Comparison of ENCODE assay signal across 10 mouse cellular contexts in genomic region chr1:155060261-155060660, GRCm38 (mm10). TPM values are rescaled to one million over a fixed set of nuclear protein-coding genes. Genes with fewer than 3 reads are reported as not detected.
A peak's percentile ranks its signal among the peaks of the same experiment; 100 is the strongest.
DNase-seq lines count a peak whose midpoint lies in the region; ATAC-seq and TF ChIP-seq lines count a peak whose summit lies in the region.
"Had no signal": no experiment of that assay in that cellular context is flagged by ENCODE, and none has a peak within 500 bp of the region (broad histone marks: within the 10 kb centered on the region; RNA-seq: fewer than 3 reads in every experiment).

No protein-coding gene starts in this region.

- TF ChIP-seq CTCF in brain, embryonic 14.5 days (IDR thresholded peaks at IDR 0.05; ENCODE audit: borderline replicate concordance, extremely low read depth, insufficient read depth, insufficient read length): no peak

- peaks cover 17% of the 10 kb centered on the region for H3K4me1 ChIP-seq in forebrain, embryonic 12.5 days
- peaks cover 12% of the 10 kb centered on the region for H3K4me1 ChIP-seq in forebrain, embryonic 16.5 days (replicated peaks; ENCODE audit: control insufficient read depth, insufficient read depth, low read length)

- 76% methylated on average over 5 of the region's 5 CpGs for WGBS in forebrain, embryonic 12.5 days
- WGBS in forebrain, embryonic 16.5 days: 41% methylated on average over 5 of the region's 5 CpGs

- intact Hi-C loops in left cerebral cortex, postnatal 4 days (cut with DNase I): no loop called here

- H3K4me2 ChIP-seq in forebrain, embryonic 12.5 days: no peak overlapping the region
- H3K4me2 ChIP-seq in forebrain, embryonic 16.5 days (ENCODE audit: low read length): no peak overlapping the region

- H3K9ac ChIP-seq in forebrain, embryonic 12.5 days: no peak overlapping the region
- H3K9ac ChIP-seq in forebrain, embryonic 16.5 days (replicated peaks; ENCODE audit: low read depth, low read length): no peak overlapping the region
- H3K9ac ChIP-seq: limb, embryonic 13.5 days had no signal

- no peaks in the 10 kb centered on the region for H3K9me3 ChIP-seq in forebrain, embryonic 12.5 days
- H3K9me3 ChIP-seq in forebrain, embryonic 16.5 days (ENCODE audit: control insufficient read depth, low read length): no peaks in the 10 kb centered on the region
- H3K9me3 ChIP-seq: limb, embryonic 13.5 days had no signal

- peak; percentile 64 for DNase-seq in left cerebral cortex, postnatal 4 days
- no peak for DNase-seq in left cerebral cortex, adult 11 months (ENCODE audit: low spot score)
- peak; percentile 64 for DNase-seq in brain, embryonic 14.5 days (ENCODE audit: low read depth)
- peak; percentile 51 for DNase-seq in kidney, postnatal 10 days
- no peak for DNase-seq in thymus, postnatal 36 days
- no peak for DNase-seq in urinary bladder, postnatal 36 days (ENCODE audit: low spot score in 2 of 2)

- no peak for TF ChIP-seq POLR2A in brain, embryonic 14.5 days (IDR thresholded peaks at IDR 0.05; ENCODE audit: borderline replicate concordance, extremely low read depth, insufficient read depth, insufficient read length, poor library complexity, severe bottlenecking)

- H3K27me3 ChIP-seq in forebrain, embryonic 12.5 days: 0 out of 2 replicates have a peak, but pooled peaks cover 4% of the 10 kb centered on the region
- no peaks in the 10 kb centered on the region for H3K27me3 ChIP-seq in forebrain, embryonic 16.5 days (replicated peaks; ENCODE audit: control insufficient read depth, insufficient read depth, low read length)

- ATAC-seq in forebrain, embryonic 12.5 days (ENCODE audit: low FRiP score): no peak
- ATAC-seq in forebrain, embryonic 16.5 days: no peak
- ATAC-seq: intestine, embryonic 16.5 days had no signal

- H3K36me3 ChIP-seq in forebrain, embryonic 12.5 days (replicated peaks): no peaks in the 10 kb centered on the region
- no peaks in the 10 kb centered on the region for H3K36me3 ChIP-seq in forebrain, embryonic 16.5 days (ENCODE audit: control insufficient read depth, insufficient read depth)
- H3K36me3 ChIP-seq: limb, embryonic 13.5 days had no signal

- no peak overlapping the region for H3K4me3 ChIP-seq in forebrain, embryonic 12.5 days (replicated peaks)
- no peak overlapping the region for H3K4me3 ChIP-seq in forebrain, embryonic 16.5 days (replicated peaks; ENCODE audit: low read length)
- H3K4me3 ChIP-seq: limb, embryonic 13.5 days had no signal

- 0 out of 2 replicates have a peak overlapping the region, but pooled peaks have one; percentile 42 for H3K27ac ChIP-seq in forebrain, embryonic 12.5 days
- H3K27ac ChIP-seq in forebrain, embryonic 16.5 days (ENCODE audit: low read length): no peak overlapping the region
- H3K27ac ChIP-seq: limb, embryonic 13.5 days had no signal

RNA-seq across cellular contexts. Expression of gene Ier5, which starts 39.2 kb away (rescaled TPM):
- 15.2 and 19.2 TPM in 2 replicates for polyA plus RNA-seq in forebrain, embryonic 12.5 days (2016; fragmentation: Nextera tagmentation; extraction: Ambion mirVana)
- 9.3 and 12.6 TPM in 2 replicates for polyA plus RNA-seq in forebrain, embryonic 16.5 days (2015; fragmentation: Nextera tagmentation; extraction: Ambion mirVana)
- 10 to 100 TPM; 12.0 TPM for total RNA-seq in left cerebral cortex, postnatal 4 days (2021)
- 34.8 and 52.4 TPM in 2 replicates for polyA plus RNA-seq in brain, embryonic 14.5 days (2012; rRNA removed)

Comparison
In these comparisons a context has a peak if more than half of its experiments do, and no peak if none do; other contexts are left out.
1. DNase-seq: peak in left cerebral cortex, postnatal 4 days (single experiment), brain, embryonic 14.5 days (single experiment) and kidney, postnatal 10 days (single experiment); none in left cerebral cortex, adult 11 months (single experiment), thymus, postnatal 36 days (0 of 2) and urinary bladder, postnatal 36 days (0 of 2).